Mouse (Mus musculus): ENCODE results near the gene Agps.

Gene Agps

GRCm38 (mm10) chr2:75830233-75830632, 1.7 kb upstream of the Agps start:
- no peak for DNase-seq

DNA sequence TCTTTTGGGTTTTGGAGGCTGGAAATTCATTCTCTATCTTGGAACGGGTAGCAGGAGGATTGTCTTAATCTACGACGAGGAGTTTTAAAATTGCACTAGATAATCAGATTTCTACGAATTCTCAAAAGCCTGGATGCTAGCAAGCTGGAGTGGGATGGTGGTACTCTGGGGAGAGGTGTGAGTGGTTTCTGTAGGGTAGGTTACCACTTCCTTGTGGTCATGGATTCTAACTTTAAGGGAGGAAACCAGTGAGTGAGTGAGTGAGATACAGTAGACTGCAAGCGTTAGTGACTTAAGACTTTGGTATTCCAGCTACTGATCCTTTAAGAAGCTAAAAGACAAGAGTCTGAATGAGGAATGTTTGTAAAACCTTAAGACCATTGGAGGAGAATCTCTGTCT, 804 bp downstream of the Agps start:
- no peak for DNase-seq

DNA sequence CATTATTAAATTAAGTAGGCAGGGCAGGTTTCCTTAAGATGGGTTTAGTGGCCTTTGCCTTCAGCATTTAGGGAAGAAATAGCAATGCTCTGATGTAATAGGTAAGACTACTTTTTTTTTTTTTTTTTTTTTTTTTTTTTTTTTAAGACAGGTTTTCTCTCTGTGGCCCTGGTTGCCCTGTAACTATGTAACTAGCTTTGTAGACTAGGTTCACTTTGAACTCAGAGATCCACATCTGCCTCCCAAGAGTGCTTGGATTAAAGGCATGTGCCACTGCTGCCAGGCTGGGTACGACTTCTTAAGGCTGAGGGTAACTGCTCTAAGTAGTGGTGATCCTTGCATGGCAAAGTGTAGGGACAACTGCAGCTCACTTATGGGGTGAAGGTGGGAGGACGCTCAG, 2.5 kb downstream of the Agps start:
- DNase-seq = no peak

GRCm38 (mm10) chr2:75842302-75842701, 10.3 kb downstream of the Agps start:
- no peak for DNase-seq

DNA sequence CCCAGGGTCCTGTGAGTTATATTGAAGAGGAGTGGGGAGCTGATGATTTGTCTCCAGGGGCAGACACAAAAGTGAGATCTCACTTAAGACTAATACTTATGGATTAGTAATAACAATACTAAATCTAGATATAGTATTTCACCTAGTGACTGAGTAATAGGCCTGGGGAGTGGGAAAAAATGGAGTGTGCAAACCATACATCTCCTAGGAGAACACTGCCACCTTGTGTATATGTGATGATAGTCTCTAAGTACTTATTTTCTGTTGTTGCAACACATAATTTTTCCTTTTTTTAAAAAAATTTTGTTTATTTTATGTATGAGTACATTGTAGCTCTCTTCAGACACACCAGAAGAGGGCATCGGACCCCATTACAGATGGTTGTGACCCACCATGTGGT, 15.7 kb downstream of the Agps start:
- no peak for DNase-seq

- no peak for DNase-seq
Observed at GRCm38 (mm10) chr2:75852483-75852882, 20.5 kb downstream of the Agps start.

DNA sequence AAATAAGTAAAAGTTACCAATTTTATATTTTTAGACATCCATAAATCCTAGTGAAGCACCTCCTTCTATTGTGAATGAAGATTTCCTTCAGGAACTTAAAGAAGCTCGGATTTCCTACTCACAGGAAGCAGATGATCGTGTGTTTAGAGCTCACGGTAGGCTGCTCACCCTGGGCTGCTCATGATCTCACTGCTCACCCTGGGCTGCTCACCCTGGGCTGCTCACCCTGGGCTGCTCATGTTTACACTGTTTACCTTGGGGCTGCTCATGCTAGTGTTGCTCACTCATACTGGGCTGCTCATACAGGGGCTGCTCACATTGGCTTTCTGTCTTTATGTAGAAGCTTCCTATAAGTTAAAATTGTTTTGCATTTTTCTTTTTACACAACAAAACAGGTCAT, 22.2 kb downstream of the Agps start:
- no peak for DNase-seq

GRCm38 (mm10) chr2:75861115-75861514, 29.1 kb downstream of the Agps start:
- no peak for DNase-seq

DNA sequence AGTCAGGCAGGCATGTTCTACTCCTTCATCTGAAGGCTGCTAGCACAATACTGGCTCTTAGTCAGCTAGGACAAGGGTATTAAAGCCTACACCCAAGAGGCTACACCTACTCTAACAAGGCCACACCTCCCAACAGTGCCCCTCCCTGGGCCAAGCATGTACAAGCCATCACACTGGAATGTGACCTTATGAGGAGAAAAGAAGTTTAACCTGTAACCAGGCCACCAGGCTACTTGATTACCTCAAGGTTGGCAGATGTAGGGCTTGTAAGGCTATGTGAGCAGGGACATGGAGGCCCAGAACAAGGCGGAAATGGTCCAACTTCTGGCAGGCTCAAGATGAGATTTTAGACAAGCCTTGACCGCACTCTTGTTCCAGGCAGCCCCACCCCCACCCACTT, 37.6 kb downstream of the Agps start:
- no peak for DNase-seq

- DNase-seq = no peak
Observed at GRCm38 (mm10) chr2:75874008-75874559, 42.1 kb downstream of the Agps start.

DNA sequence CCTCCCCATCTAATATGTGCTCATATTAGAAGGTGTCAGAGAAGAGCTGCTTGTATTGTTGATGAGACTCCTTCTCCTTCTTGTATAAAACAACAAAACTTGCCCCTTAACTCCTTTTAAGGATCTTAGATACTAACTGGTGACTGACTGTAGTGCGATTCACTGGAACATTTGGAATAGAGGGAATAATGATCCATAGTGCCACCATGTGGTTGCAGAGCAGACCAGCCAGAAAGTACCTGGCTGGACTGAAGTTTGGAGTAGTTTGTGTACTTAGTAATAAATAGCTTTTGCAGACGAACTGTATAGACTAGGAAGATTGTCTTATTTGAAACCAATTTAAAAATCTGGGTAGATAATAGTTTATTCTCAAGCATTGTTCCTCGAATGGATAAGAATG, 47.8 kb downstream of the Agps start:
- DNase-seq = no peak

DNA sequence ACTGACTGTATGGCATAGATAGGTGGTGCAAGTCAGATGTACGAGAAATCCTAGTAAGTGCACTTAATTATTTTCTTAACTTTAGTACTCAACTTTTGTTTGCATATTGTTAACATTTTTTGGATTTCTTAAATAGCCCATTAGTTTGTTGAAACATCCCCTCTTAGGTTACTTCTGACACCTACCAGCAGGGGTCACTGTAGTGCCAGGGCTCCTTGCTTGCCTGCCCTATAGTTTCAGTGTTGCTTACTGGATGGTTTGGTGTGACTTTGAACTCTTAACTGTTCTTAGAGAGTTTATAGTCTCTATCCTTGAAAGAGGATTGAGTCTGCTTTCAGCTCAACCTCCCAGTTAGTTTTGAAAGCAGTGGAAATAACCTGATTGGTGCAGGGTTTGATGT, 51.6 kb downstream of the Agps start:
- peak; percentile 66 for DNase-seq

DNA sequence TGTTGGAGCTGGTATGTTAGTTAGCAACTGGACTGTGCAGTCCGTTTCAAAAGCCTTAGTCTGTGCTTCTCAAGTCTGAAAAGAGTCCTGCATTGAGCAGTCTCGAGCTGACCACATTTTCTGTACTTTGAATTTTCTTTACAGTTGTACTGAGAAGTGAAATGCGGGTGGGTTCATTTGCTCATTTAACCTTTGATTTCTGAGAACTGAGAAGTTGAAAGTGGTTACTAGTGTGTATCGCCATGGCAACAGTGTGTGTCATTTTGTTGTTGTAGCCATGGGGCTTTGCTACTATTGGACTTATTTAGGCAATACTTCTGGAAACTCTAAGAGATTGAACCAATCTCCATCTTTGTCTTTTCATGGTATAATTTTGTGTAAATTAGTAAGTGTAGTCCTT, 60.0 kb downstream of the Agps start:
- no peak for DNase-seq

DNA sequence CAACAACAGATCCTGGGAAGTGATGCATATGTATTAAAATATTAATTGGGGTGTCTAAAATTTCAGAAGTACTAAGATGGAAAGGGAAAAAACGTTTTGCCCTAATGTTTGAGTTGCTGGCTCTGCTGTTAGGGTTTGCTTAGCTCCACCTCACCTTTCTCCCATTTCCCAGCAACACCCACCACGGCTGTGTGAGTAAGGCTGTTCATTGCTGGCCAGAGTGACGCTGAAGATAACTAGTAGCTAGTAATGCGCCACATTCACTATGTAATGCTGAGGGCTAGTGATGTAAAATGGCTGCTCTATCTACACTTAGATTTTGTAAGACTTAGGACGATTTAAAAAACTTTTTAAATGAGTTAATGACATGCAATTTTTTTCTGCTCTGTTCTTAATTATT, 63.7 kb downstream of the Agps start:
- DNase-seq = no peak

DNA sequence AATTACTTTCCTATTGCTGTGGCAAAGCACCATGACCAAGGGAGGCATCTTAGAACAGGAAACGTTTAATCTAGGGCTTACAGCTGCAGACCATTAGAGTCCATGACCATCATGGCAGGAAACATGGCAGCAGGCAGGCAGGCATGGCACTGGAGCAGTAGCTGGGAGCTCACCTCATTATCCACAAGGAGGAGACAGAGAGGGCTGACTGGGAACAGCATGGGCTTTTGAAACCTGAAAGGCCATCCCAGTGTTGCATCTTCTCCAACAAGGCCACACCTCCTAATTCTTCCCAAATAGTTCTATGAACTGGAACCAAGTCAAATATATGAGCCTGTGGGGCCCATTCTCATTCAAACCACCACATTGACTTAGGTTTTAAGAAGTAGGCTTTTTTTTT, 68.3 kb downstream of the Agps start:
- no peak for DNase-seq

DNA sequence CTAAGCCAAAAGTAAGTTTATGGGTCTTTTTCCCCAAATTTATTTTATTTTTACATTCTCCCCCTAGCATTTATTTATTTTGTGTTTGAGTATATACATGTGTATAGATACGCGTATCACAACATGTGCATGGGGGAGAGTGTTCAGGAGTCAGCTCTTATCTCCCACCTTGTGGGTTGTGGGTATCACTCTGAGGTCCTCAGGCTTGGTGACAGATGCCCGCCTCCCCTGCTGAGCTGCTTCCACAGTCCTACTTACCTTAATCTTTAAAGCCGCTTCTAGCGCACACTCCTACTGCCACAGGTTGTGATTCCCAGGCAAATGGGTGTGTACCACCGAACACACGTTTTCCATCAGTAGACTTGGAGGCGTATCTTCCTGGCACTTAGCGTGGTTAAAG, 69.9 kb downstream of the Agps start:
- DNase-seq = no peak

- no peak for DNase-seq
Observed at GRCm38 (mm10) chr2:75907142-75907541, 75.2 kb downstream of the Agps start.

- DNase-seq = no peak
Observed at GRCm38 (mm10) chr2:75915040-75915439, 83.1 kb downstream of the Agps start.

- no peak for DNase-seq
Observed at GRCm38 (mm10) chr2:75923807-75924340, 91.9 kb downstream of the Agps start.

DNA sequence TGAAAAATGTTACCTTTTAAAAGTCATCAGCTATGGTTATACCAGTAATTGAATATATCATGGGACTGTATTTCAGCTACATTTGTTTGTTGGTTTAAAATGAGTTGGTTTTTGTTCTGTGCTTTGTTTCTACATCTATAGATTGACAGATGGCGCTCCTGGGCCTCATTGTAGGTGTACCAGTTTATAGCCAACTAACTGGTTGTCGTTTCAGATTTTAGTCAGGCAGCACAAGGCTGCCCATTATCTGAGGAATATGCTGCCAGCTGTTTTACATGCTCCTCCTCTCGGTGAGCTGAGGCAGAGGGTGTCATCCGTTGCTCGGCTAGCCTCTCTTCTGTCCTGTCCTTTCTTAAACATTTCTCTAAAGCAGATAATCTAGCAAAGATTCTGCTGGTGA, 94.1 kb downstream of the Agps start:
- DNase-seq = no peak

- DNase-seq = no peak
Observed at GRCm38 (mm10) chr2:75928011-75928410, 96.0 kb downstream of the Agps start.

- no peak for DNase-seq
Observed at GRCm38 (mm10) chr2:75929141-75929540, 97.2 kb downstream of the Agps start.

DNA sequence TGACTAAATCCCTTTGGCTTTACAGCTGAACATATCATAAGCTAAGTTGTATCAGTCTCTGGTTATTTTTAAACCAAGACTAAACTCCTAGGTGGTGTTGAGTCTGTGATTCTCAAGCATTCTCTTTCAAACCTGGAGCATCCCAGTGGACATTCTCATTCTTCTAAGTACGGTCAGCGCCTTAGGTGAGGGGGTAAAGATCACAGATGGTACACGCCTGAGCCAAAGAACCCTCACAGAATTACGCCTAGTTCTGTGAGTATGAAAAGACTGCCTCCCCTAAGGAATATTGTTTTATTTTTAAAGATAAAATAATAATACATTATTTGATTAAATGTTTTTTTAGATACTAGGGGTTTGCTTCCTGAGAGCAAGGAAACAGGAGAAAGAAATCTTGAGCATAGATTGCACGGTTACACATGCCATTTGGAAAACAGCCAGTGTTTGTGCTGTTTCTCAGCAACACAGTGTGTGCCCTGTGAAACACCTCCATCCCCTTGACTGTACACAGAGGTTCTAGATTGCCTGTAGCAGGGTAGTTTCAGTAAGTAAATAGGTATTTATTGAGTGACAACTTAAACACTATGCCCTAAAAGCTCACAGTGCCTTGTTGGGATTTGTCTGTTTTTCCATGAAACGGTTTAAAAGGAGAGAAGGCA, 97.9 kb downstream of the Agps start:
- no peak for DNase-seq

- no peak for DNase-seq
Observed at GRCm38 (mm10) chr2:75930941-75931340, 99.0 kb downstream of the Agps start.

- no peak for DNase-seq
Observed at GRCm38 (mm10) chr2:75933541-75933940, 101.6 kb downstream of the Agps start.
